ENCODE assay signal across 23 mouse cellular contexts in the genomic region with DNA sequence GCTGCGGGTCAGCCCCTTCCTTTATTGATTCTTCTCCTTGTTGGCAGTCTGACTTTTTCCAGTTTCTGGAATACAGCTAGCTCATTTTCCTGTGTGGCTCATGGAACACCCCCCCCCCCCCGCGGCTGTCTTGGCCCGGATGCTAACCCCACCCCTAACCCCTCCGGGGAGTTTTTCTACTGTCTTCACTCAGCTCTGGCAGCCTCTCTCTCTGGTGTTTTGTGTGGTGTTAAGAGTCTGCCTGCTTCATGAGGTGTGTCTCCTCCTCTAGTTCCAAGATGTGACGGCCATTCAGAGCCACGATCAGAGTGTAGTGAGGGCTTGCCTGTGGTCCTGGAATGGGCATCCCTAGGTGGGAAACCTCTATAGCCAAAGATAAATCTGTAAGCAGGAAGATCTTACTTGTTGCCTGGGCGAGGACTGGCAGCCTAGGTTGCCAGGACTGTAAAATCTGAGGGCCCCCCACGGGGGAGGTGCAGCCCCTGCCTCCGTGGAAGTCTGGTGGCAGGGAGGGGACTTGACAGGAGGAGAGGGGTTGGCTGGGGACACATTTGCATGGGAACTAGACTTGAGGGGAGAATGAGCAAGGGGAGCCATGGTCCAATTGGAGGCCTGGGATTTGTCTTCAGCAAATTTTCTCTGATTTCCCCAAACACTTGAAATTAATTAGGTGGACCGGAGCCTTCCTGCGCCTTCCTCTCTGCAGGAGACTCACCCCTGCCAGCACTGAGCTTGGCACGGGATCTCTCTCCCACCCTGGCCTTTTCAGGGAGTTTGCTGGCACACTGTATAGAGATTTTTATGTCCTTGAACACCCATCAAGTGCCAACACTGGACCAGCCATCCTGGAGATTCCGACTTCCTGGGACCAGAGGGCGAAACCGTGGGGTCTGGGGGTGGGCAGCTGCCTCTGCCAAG.
DNase-seq lines count a peak whose midpoint lies in the region; ATAC-seq lines count a peak whose summit lies in the region.
"Had no signal": no experiment of that assay in that cellular context is flagged by ENCODE, and none has a peak within 500 bp of the region (broad histone marks: within the 10 kb centered on the region; RNA-seq: fewer than 3 reads in every experiment).

No protein-coding gene starts in this region.

- no peak overlapping the region for H3K4me2 ChIP-seq in forebrain, embryonic 13.5 days
- no peak overlapping the region for H3K4me2 ChIP-seq in forebrain, embryonic 11.5 days (ENCODE audit: low read depth, low read length, severe bottlenecking)
- H3K4me2 ChIP-seq: embryonic facial prominence, embryonic 12.5 days; lung, embryonic 14.5 days; neural tube, embryonic 12.5 days; stomach, embryonic 15.5 days had no signal

- H3K4me1 ChIP-seq in forebrain, embryonic 13.5 days: peaks cover 25% of the 10 kb centered on the region
- H3K4me1 ChIP-seq in forebrain, embryonic 11.5 days (replicated peaks; ENCODE audit: control insufficient read depth, insufficient read depth, low read length): no peaks in the 10 kb centered on the region
- peaks cover 30% of the 10 kb centered on the region for H3K4me1 ChIP-seq in limb, embryonic 10.5 days
- H3K4me1 ChIP-seq: embryonic facial prominence, embryonic 12.5 days; heart, embryonic 10.5 days; megakaryocyte, embryonic 14.5 days; stomach, embryonic 15.5 days had no signal

- H3K4me3 ChIP-seq in forebrain, embryonic 13.5 days: no peak overlapping the region
- H3K4me3 ChIP-seq in forebrain, embryonic 11.5 days (ENCODE audit: low read depth, low read length): no peak overlapping the region
- no peak overlapping the region for H3K4me3 ChIP-seq in limb, embryonic 10.5 days
- H3K4me3 ChIP-seq: embryonic facial prominence, embryonic 12.5 days; heart, embryonic 10.5 days; megakaryocyte, embryonic 14.5 days; neural tube, embryonic 12.5 days; stomach, embryonic 15.5 days had no signal

- H3K27ac ChIP-seq in forebrain, embryonic 13.5 days: peak overlapping the region; percentile 20; the same call in 1 of the 2 replicates
- no peak overlapping the region for H3K27ac ChIP-seq in forebrain, embryonic 11.5 days (ENCODE audit: low read depth, low read length)
- H3K27ac ChIP-seq in limb, embryonic 10.5 days: 0 out of 2 replicates have a peak overlapping the region, but pooled peaks have one; percentile 36
- H3K27ac ChIP-seq: embryonic facial prominence, embryonic 12.5 days; heart, embryonic 10.5 days; liver, embryonic 14.5 days; neural tube, embryonic 12.5 days; stomach, embryonic 15.5 days had no signal

- no peak overlapping the region for H3K9ac ChIP-seq in forebrain, embryonic 13.5 days
- H3K9ac ChIP-seq in forebrain, embryonic 11.5 days (ENCODE audit: low read length): no peak overlapping the region
- H3K9ac ChIP-seq: embryonic facial prominence, embryonic 12.5 days; liver, embryonic 14.5 days; lung, embryonic 14.5 days; neural tube, embryonic 12.5 days; stomach, embryonic 15.5 days had no signal

- 48% methylated on average over 16 of the region's 16 CpGs for WGBS in forebrain, embryonic 13.5 days
- 73% methylated on average over 16 of the region's 16 CpGs for WGBS in forebrain, embryonic 11.5 days
- 68% methylated on average over 16 of the region's 16 CpGs for WGBS in limb, embryonic 10.5 days

- intact Hi-C loops in left cerebral cortex, postnatal 4 days (cut with DNase I): no loop called here

- peak; percentile 61 for ATAC-seq in forebrain, embryonic 13.5 days
- no peak for ATAC-seq in forebrain, embryonic 11.5 days (replicated peaks; ENCODE audit: low FRiP score)
- ATAC-seq: intestine, embryonic 16.5 days had no signal

- no peak for DNase-seq in forebrain, embryonic 11.5 days (ENCODE audit: low spot score)
- peak; percentile 21 for DNase-seq in left cerebral cortex, postnatal 4 days
- no peak for DNase-seq in left cerebral cortex, adult 18-20 months (ENCODE audit: low spot score in 2 of 2)
- DNase-seq in ZHBTc4 (ENCODE audit: low read depth, low spot score) (peak; percentile 13), liver (no peak)
- DNase-seq in limb, embryonic 10.5 days (ENCODE audit: low spot score): no peak
- no peak for DNase-seq in adrenal gland, postnatal 4 days (ENCODE audit: low spot score in 2 of 2)
- DNase-seq: adrenal gland, postnatal 25 days; cerebellum, adult 11 months; cerebellum, adult 9-11 months; kidney, adult 9 months; kidney, postnatal 14 days; lung, embryonic 14.5 days; right cerebral cortex, adult 18-20 months; thymus, postnatal 25 days had no signal

- no peaks in the 10 kb centered on the region for H3K27me3 ChIP-seq in forebrain, embryonic 13.5 days
- no peaks in the 10 kb centered on the region for H3K27me3 ChIP-seq in forebrain, embryonic 11.5 days (ENCODE audit: control insufficient read depth, insufficient read depth, low read length)
- no peaks in the 10 kb centered on the region for H3K27me3 ChIP-seq in limb, embryonic 10.5 days (ENCODE audit: low read depth, poor library complexity, severe bottlenecking)
- H3K27me3 ChIP-seq: embryonic facial prominence, embryonic 12.5 days; megakaryocyte, embryonic 14.5 days; neural tube, embryonic 12.5 days; stomach, embryonic 15.5 days had no signal

- no peaks in the 10 kb centered on the region for H3K36me3 ChIP-seq in forebrain, embryonic 13.5 days (ENCODE audit: poor library complexity, severe bottlenecking)
- no peaks in the 10 kb centered on the region for H3K36me3 ChIP-seq in forebrain, embryonic 11.5 days (ENCODE audit: control insufficient read depth, insufficient read depth, low read length)
- H3K36me3 ChIP-seq in limb, embryonic 10.5 days: no peaks in the 10 kb centered on the region
- H3K36me3 ChIP-seq: embryonic facial prominence, embryonic 12.5 days; heart, embryonic 10.5 days; neural tube, embryonic 12.5 days; stomach, embryonic 15.5 days had no signal

- no peaks in the 10 kb centered on the region for H3K9me3 ChIP-seq in forebrain, embryonic 13.5 days (replicated peaks)
- no peaks in the 10 kb centered on the region for H3K9me3 ChIP-seq in forebrain, embryonic 11.5 days (ENCODE audit: control insufficient read depth, low read length)
- H3K9me3 ChIP-seq in limb, embryonic 10.5 days (replicated peaks): no peaks in the 10 kb centered on the region
- H3K9me3 ChIP-seq: embryonic facial prominence, embryonic 12.5 days; heart, embryonic 10.5 days; neural tube, embryonic 12.5 days; stomach, embryonic 15.5 days had no signal

Comparison
In these comparisons a context has a peak if more than half of its experiments do, and no peak if none do; other contexts are left out.
1. DNase-seq: peak in left cerebral cortex, postnatal 4 days (single experiment) and ZHBTc4 (single experiment); none in forebrain, embryonic 11.5 days (single experiment), left cerebral cortex, adult 18-20 months (0 of 2), limb, embryonic 10.5 days (single experiment), liver (single experiment) and adrenal gland, postnatal 4 days (0 of 2).